Mouse (Mus musculus) embryonic facial prominence, embryonic 11.5 days (tissue): ENCODE measurements around the gene Tmem101. TPM values are rescaled to one million over a fixed set of nuclear protein-coding genes. Genes with fewer than 3 reads are reported as not detected.

Experiments
- ATAC-seq: fragments of 200-750 bp; cut with Nextera tagmentation; replicated peaks from 2 replicates; pipeline ENCODE4 v1.8.0; 2017; ENCODE audit warnings: low read depth; ENCODE audit not compliant: insufficient number of reproducible peaks, low FRiP score, low TSS enrichment
- DNase-seq: peaks from one replicate; pipeline ENCODE4 v3.0.0-alpha.2; 2015; ENCODE audit warnings: low spot score
- H3K27ac ChIP-seq: fragments of 300-500 bp; sonication (generic); replicated peaks from 2 replicates; pipeline ENCODE4 v1.5.1; 2014; ENCODE audit warnings: mild to moderate bottlenecking, low read depth, low read length, control low read depth
- H3K27me3 ChIP-seq: fragments of 300-500 bp; sonication (generic); 2 replicates; pipeline ENCODE4 v1.6.1; 2014; ENCODE audit warnings: mild to moderate bottlenecking, low read length, moderate library complexity, mixed read lengths; ENCODE audit not compliant: control insufficient read depth, insufficient read depth
- H3K36me3 ChIP-seq: fragments of 300-500 bp; sonication (generic); replicated peaks from 2 replicates; pipeline ENCODE4 v1.6.1; 2014; ENCODE audit warnings: low read depth, mild to moderate bottlenecking, low read length, moderate library complexity, mixed read lengths; ENCODE audit not compliant: control insufficient read depth, insufficient read depth
- H3K4me1 ChIP-seq: fragments of 300-500 bp; sonication (generic); 2 replicates; pipeline ENCODE4 v1.6.1; 2014; ENCODE audit warnings: low read length, mixed read lengths; ENCODE audit not compliant: control insufficient read depth, insufficient read depth
- H3K4me2 ChIP-seq: fragments of 300-500 bp; sonication (generic); 2 replicates; pipeline ENCODE4 v1.6.1; 2014; ENCODE audit warnings: low read depth, mild to moderate bottlenecking, control low read depth, low read length, moderate library complexity
- H3K4me3 ChIP-seq: fragments of 300-500 bp; sonication (generic); 2 replicates; pipeline ENCODE4 v1.5.1; 2014; ENCODE audit warnings: low read depth, low read length, control low read depth
- H3K9ac ChIP-seq: fragments of 300-500 bp; sonication (generic); replicated peaks from 2 replicates; pipeline ENCODE4 v1.6.1; 2014; ENCODE audit warnings: mild to moderate bottlenecking, control low read depth, low read length
- H3K9me3 ChIP-seq: fragments of 300-500 bp; sonication (generic); replicated peaks from 2 replicates; pipeline ENCODE4 v1.6.1; 2016; ENCODE audit warnings: mild to moderate bottlenecking, low read length, inconsistent platforms, mixed read lengths; ENCODE audit not compliant: control insufficient read depth
- WGBS: fragments of 180-500 bp; shearing (Covaris S2); extraction: QIAGEN DNeasy Blood & Tissue Kit; methylation state at CpG from one replicate; pipeline ENCODE4 v1.1.7; 2014; 5-methylcytosine and 5-hydroxymethylcytosine counted together
- polyA plus RNA-seq: library from polyadenylated mRNA; unstranded; fragments of >200 nt; fragmentation: Nextera tagmentation; extraction: Ambion mirVana; gene quantifications from 2 replicates; pipeline ENCODE4 v1.2.1, GENCODE M21; 2014

Tmem101 gene
- polyA plus RNA-seq, 1 experiment from 2014 or later, result 37.0 TPM

- no peaks in the 10 kb centered on the region; the same call in 1 of the 2 replicates for H3K4me1 ChIP-seq
- H3K27me3 ChIP-seq, result peaks cover 2% of the 10 kb centered on the region; the same call in 1 of the 2 replicates
- H3K9me3 ChIP-seq, result no peaks in the 10 kb centered on the region
- no peak overlapping the region for H3K4me3 ChIP-seq
- WGBS, result 32% methylated on average over 4 of the region's 4 CpGs
- H3K36me3 ChIP-seq, result no peaks in the 10 kb centered on the region
- no peak overlapping the region for H3K4me2 ChIP-seq
- H3K9ac ChIP-seq, result no peak overlapping the region
- no peak overlapping the region for H3K27ac ChIP-seq
- ATAC-seq (no peak), DNase-seq (no peak)
Observed at GRCm38 (mm10) chr11:102134516-102134915, 21.7 kb downstream of the Tmem101 start.

GRCm38 (mm10) chr11:102117386-102117785 lies 38.8 kb downstream of the Tmem101 start:
- H3K4me1 ChIP-seq, result no peaks in the 10 kb centered on the region
- H3K36me3 ChIP-seq, result no peaks in the 10 kb centered on the region
- no peak overlapping the region for H3K4me3 ChIP-seq
- no peaks in the 10 kb centered on the region for H3K9me3 ChIP-seq
- WGBS, result 83% methylated on average over 6 of the region's 6 CpGs
- no peak for ATAC-seq
- no peak overlapping the region for H3K9ac ChIP-seq
- no peak for DNase-seq
- H3K27me3 ChIP-seq, result no peaks in the 10 kb centered on the region
- no peak overlapping the region for H3K4me2 ChIP-seq
- H3K27ac ChIP-seq, result no peak overlapping the region

- H3K9me3 ChIP-seq, result no peaks in the 10 kb centered on the region
- no peak overlapping the region for H3K27ac ChIP-seq
- 85% methylated on average over 8 of the region's 8 CpGs for WGBS
- ATAC-seq (no peak), DNase-seq (no peak)
- no peaks in the 10 kb centered on the region for H3K4me1 ChIP-seq
- no peak overlapping the region for H3K4me2 ChIP-seq
- H3K4me3 ChIP-seq, result no peak overlapping the region
- no peaks in the 10 kb centered on the region for H3K36me3 ChIP-seq
- no peaks in the 10 kb centered on the region for H3K27me3 ChIP-seq
- H3K9ac ChIP-seq, result no peak overlapping the region
Observed at GRCm38 (mm10) chr11:102116241-102116640, 40.0 kb downstream of the Tmem101 start.

GRCm38 (mm10) chr11:102111576-102111975 lies 44.6 kb downstream of the Tmem101 start:
- peaks cover 25% of the 10 kb centered on the region for H3K27me3 ChIP-seq
- H3K27ac ChIP-seq, result no peak overlapping the region
- WGBS, result 88% methylated on average over 5 of the region's 5 CpGs
- H3K36me3 ChIP-seq, result no peaks in the 10 kb centered on the region
- H3K4me1 ChIP-seq, result no peaks in the 10 kb centered on the region
- ATAC-seq (no peak), DNase-seq (no peak)
- no peaks in the 10 kb centered on the region for H3K9me3 ChIP-seq
- no peak overlapping the region for H3K9ac ChIP-seq
- no peak overlapping the region for H3K4me3 ChIP-seq
- no peak overlapping the region for H3K4me2 ChIP-seq

- 13% methylated on average over 9 of the region's 9 CpGs for WGBS
- Histone ChIP-seq H3K27me3 (peaks cover 39% of the 10 kb centered on the region), H3K9ac (no peak within 1 kb of the TSS), H3K4me2 (no peak within 1 kb of the TSS), H3K4me1 (no peaks in the 10 kb centered on the region), H3K4me3 (peak within 1 kb of the TSS; percentile 5; the same call in 1 of the 2 replicates), H3K36me3 (no peaks in the 10 kb centered on the region), H3K27ac (no peak within 1 kb of the TSS), H3K9me3 (no peaks in the 10 kb centered on the region)
- DNase-seq, result no peak
- ATAC-seq, result no peak
Observed at GRCm38 (mm10) chr11:102107732-102108131, 48.5 kb downstream of the Tmem101 start, which contains the start of gene Pyy. Gene Pyy, minus strand, starts transcription at chr11:102107832.

DNA sequence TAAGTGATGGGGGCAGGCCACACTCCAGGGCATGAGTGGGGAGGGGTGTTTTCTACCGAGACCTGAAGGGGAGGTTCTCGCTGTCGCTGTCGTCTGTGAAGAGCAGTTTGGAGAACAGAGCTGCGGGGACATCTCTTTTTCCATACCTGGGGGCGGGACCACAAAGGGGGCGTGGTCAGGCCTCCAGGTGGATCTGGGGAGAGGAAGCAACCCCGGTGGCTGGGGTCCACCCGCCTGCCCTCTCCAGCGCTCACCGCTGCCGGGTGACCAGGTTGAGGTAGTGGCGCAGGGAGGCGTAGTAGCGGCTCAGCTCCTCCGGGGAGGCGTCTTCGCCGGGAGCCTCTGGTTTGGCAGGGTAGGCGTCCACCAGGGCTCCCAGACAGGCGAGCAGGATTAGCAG lies 49.3 kb downstream of the Tmem101 start:
- Histone ChIP-seq H3K4me2 (no peak overlapping the region), H3K4me3 (peak overlapping the region; percentile 5; the same call in 1 of the 2 replicates), H3K9me3 (no peaks in the 10 kb centered on the region), H3K9ac (no peak overlapping the region), H3K36me3 (no peaks in the 10 kb centered on the region), H3K27ac (no peak overlapping the region), H3K4me1 (no peaks in the 10 kb centered on the region), H3K27me3 (peaks cover 39% of the 10 kb centered on the region)
- ATAC-seq, result no peak
- no peak for DNase-seq
- under 1% methylated on average over 21 of the region's 21 CpGs for WGBS

Other genes starting within 250 kb of the Tmem101 start
- not detected in 2 replicates for gene Sost, start 189.4 kb downstream of the Tmem101 start, polyA plus RNA-seq
- gene Cfap97d1, start 172.1 kb downstream of the Tmem101 start, polyA plus RNA-seq, result not detected in 2 replicates
- 11.3 and 12.2 TPM in 2 replicates for gene Dusp3, start 169.4 kb downstream of the Tmem101 start, polyA plus RNA-seq
- gene Mpp3, start 127.9 kb downstream of the Tmem101 start, polyA plus RNA-seq, result 6.3 and 6.8 TPM in 2 replicates
- gene Cd300lg, start 114.9 kb downstream of the Tmem101 start, polyA plus RNA-seq, result 0.17 and 0.32 TPM in 2 replicates
- gene Mpp2, start 67.9 kb downstream of the Tmem101 start, polyA plus RNA-seq, result 7.4 and 9.1 TPM in 2 replicates
- not detected in 2 replicates for gene Ppy, start 55.1 kb downstream of the Tmem101 start, polyA plus RNA-seq
- gene Pyy, start 48.6 kb downstream of the Tmem101 start, polyA plus RNA-seq, result not detected in 2 replicates
- gene Nags, start 10.9 kb downstream of the Tmem101 start, polyA plus RNA-seq, result not detected in 2 replicates
- gene Lsm12, start 28.9 kb upstream of the Tmem101 start, polyA plus RNA-seq, result 71.3 and 76.5 TPM in 2 replicates
- gene G6pc3, start 33.2 kb upstream of the Tmem101 start, polyA plus RNA-seq, result 33.3 and 37.1 TPM in 2 replicates
- 21.9 and 24.0 TPM in 2 replicates for gene Hdac5, start 73.8 kb upstream of the Tmem101 start, polyA plus RNA-seq
- 20.8 and 20.9 TPM in 2 replicates for gene BC030867, start 92.5 kb upstream of the Tmem101 start, polyA plus RNA-seq
- 0.11 TPM in 1 of 2 replicates, not detected in the other for gene Asb16, start 112.3 kb upstream of the Tmem101 start, polyA plus RNA-seq
- 40.9 and 50.1 TPM in 2 replicates for gene Tmub2, start 128.5 kb upstream of the Tmem101 start, polyA plus RNA-seq
- 15.1 and 17.3 TPM in 2 replicates for gene Atxn7l3, start 140.2 kb upstream of the Tmem101 start, polyA plus RNA-seq
- 81.0 and 84.5 TPM in 2 replicates for gene Ubtf, start 163.3 kb upstream of the Tmem101 start, polyA plus RNA-seq
- 25.8 and 28.5 TPM in 2 replicates for gene Slc4a1, start 209.8 kb upstream of the Tmem101 start, polyA plus RNA-seq
- gene Rundc3a, start 237.0 kb upstream of the Tmem101 start, polyA plus RNA-seq, result 11.8 and 12.1 TPM in 2 replicates